Mouse (Mus musculus) MEL (cell line): ENCODE data around the gene Numa1. TPM values are rescaled to one million over a fixed set of nuclear protein-coding genes. Genes with fewer than 3 reads are reported as not detected.
"Not testable (repeated sequence)": the region's sequence is repeated elsewhere in the genome, so short reads cannot be mapped to it uniquely, and the experiment has no call there.

Experiments
- DNase-seq: peaks from one replicate; pipeline ENCODE4 v3.0.0; 2011; ENCODE audit warnings: low read depth, low spot score
- H3K27ac ChIP-seq: 2 replicates; pipeline ENCODE4 v1.5.1; 2012; ENCODE audit warnings: low read depth, mild to moderate bottlenecking, control low read depth, low read length, moderate library complexity; ENCODE audit not compliant: control insufficient read depth
- H3K27me3 ChIP-seq, 2 experiments: fragments of 150-350 bp in 1 of 2; sonication (generic) in 1 of 2; 2 replicates each; pipeline ENCODE4 v1.6.1; 2012; ENCODE audit warnings: low read length in 2 of 2, mild to moderate bottlenecking in 2 of 2, improper control_type of control experiment in 1 of 2, moderate library complexity in 1 of 2; ENCODE audit not compliant: insufficient read depth in 2 of 2, control insufficient read depth in 1 of 2
- H3K36me3 ChIP-seq, 2 experiments: 2 replicates each; pipeline ENCODE4 v1.6.1; 2012 to 2014; ENCODE audit warnings: low read length in 2 of 2, improper control_type of control experiment in 1 of 2, inconsistent platforms in 1 of 2, mild to moderate bottlenecking in 1 of 2; ENCODE audit not compliant: insufficient read depth in 2 of 2, control insufficient read depth in 1 of 2
- H3K4me1 ChIP-seq, 2 experiments: fragments of 150-350 bp in 1 of 2; sonication (generic) in 1 of 2; 2 replicates each; pipeline ENCODE4 v1.6.1; 2012; ENCODE audit warnings: low read length in 2 of 2, improper control_type of control experiment in 1 of 2, mild to moderate bottlenecking in 1 of 2; ENCODE audit not compliant: insufficient read depth in 2 of 2, control insufficient read depth in 1 of 2
- H3K4me3 ChIP-seq, 2 experiments: fragments of 150-350 bp in 1 of 2; sonication (generic) in 1 of 2; 2 replicates each; pipeline ENCODE4 v1.5.1; 2012; ENCODE audit warnings: low read depth in 2 of 2, low read length in 2 of 2, mild to moderate bottlenecking in 2 of 2, moderate library complexity in 2 of 2, control low read depth in 1 of 2, improper control_type of control experiment in 1 of 2; ENCODE audit not compliant: control insufficient read depth in 1 of 2, insufficient read depth in 1 of 2
- H3K79me2 ChIP-seq: 2 replicates; pipeline ENCODE4 v1.6.1; 2012; ENCODE audit warnings: mild to moderate bottlenecking, low read length, moderate library complexity; ENCODE audit not compliant: control insufficient read depth, poor library complexity, insufficient read depth
- H3K9ac ChIP-seq: 2 replicates; pipeline ENCODE4 v1.6.1; 2012; ENCODE audit warnings: low read depth, mild to moderate bottlenecking, control low read depth, low read length, moderate library complexity; ENCODE audit not compliant: control insufficient read depth, poor library complexity, severe bottlenecking
- H3K9me3 ChIP-seq: fragments of 150-350 bp; sonication (generic); replicated peaks from 2 replicates; pipeline ENCODE4 v1.6.1; 2012; ENCODE audit warnings: mild to moderate bottlenecking, low read length, improper control_type of control experiment, moderate library complexity; ENCODE audit not compliant: insufficient read depth
- EP300 ChIP-seq, 2 experiments: IDR thresholded peaks; 2 replicates each; pipeline ENCODE4 v1.6.1; 2011; ENCODE audit warnings: improper control_type of control experiment in 2 of 2, low read length in 2 of 2, low read depth in 1 of 2, mild to moderate bottlenecking in 1 of 2
- ETS1 ChIP-seq: IDR thresholded peaks from 2 replicates; pipeline ENCODE4 v1.6.1; 2012; ENCODE audit warnings: low read depth, mild to moderate bottlenecking, inconsistent platforms, low read length, improper control_type of control experiment, moderate library complexity
- GABPA ChIP-seq: IDR thresholded peaks from 2 replicates; pipeline ENCODE4 v1.6.1; 2012; ENCODE audit warnings: low read depth, mild to moderate bottlenecking, inconsistent platforms, low read length, improper control_type of control experiment, moderate library complexity
- GATA1 ChIP-seq: IDR thresholded peaks from 2 replicates; pipeline ENCODE4 v1.6.1; 2011; ENCODE audit warnings: low read depth, low read length, improper control_type of control experiment
- HCFC1 ChIP-seq: IDR thresholded peaks from 2 replicates; pipeline ENCODE4 v1.6.1; 2012; ENCODE audit warnings: low read depth, mild to moderate bottlenecking, inconsistent platforms, low read length, improper control_type of control experiment, moderate library complexity
- MAX ChIP-seq: IDR thresholded peaks from 2 replicates; pipeline ENCODE4 v1.6.1; 2011; ENCODE audit warnings: low read length, improper control_type of control experiment
- MAZ ChIP-seq: IDR thresholded peaks from 2 replicates; pipeline ENCODE4 v1.6.1; 2012; ENCODE audit warnings: low read depth, mild to moderate bottlenecking, inconsistent platforms, low read length, improper control_type of control experiment
- MXI1 ChIP-seq: IDR thresholded peaks from 2 replicates; pipeline ENCODE4 v1.6.1; 2011; ENCODE audit warnings: mild to moderate bottlenecking, low read depth, low read length, improper control_type of control experiment
- MYC ChIP-seq: IDR thresholded peaks from 2 replicates; pipeline ENCODE4 v1.6.1; 2011; ENCODE audit warnings: low read depth, mild to moderate bottlenecking, low read length, improper control_type of control experiment, moderate library complexity
- POLR2AphosphoS5 ChIP-seq: IDR thresholded peaks from 2 replicates; pipeline ENCODE4 v1.6.1; 2012; ENCODE audit warnings: low read depth, borderline replicate concordance, mild to moderate bottlenecking, inconsistent platforms, low read length, moderate library complexity, mixed read lengths
- RAD21 ChIP-seq: IDR thresholded peaks from 2 replicates; pipeline ENCODE4 v1.6.1; 2011; ENCODE audit warnings: mild to moderate bottlenecking, low read depth, low read length, improper control_type of control experiment
- SIN3A ChIP-seq: IDR thresholded peaks from 2 replicates; pipeline ENCODE4 v1.6.1; 2012; ENCODE audit warnings: low read length, improper control_type of control experiment, inconsistent platforms
- SMC3 ChIP-seq: IDR thresholded peaks from 2 replicates; pipeline ENCODE4 v1.6.1; 2011; ENCODE audit warnings: low read depth, low read length, improper control_type of control experiment
- TAL1 ChIP-seq: IDR thresholded peaks from 2 replicates; pipeline ENCODE4 v1.6.1; 2012; ENCODE audit warnings: mild to moderate bottlenecking, inconsistent platforms, low read length, moderate library complexity, mixed read lengths
- TBP ChIP-seq: IDR thresholded peaks from 2 replicates; pipeline ENCODE4 v1.8.0; 2011; ENCODE audit warnings: low read depth, low read length, improper control_type of control experiment
- ZKSCAN1 ChIP-seq: IDR thresholded peaks from 2 replicates; pipeline ENCODE4 v1.6.1; 2012; ENCODE audit warnings: low read depth, mild to moderate bottlenecking, inconsistent platforms, low read length, improper control_type of control experiment, moderate library complexity
- ZNF384 ChIP-seq: IDR thresholded peaks from 2 replicates; pipeline ENCODE4 v1.6.1; 2012; ENCODE audit warnings: low read depth, mild to moderate bottlenecking, inconsistent platforms, low read length, improper control_type of control experiment
- polyA plus RNA-seq, 2 experiments: library from polyadenylated mRNA; stranded (reverse) in 1 of 2; unstranded in 1 of 2; fragments of >175 nt in 1 of 2; fragments of >200 nt in 1 of 2; gene quantifications; 2 replicates each; pipeline versions ENCODE4 v1.2.1 to v1.2.4; 2012; ENCODE audit warnings: low replicate concordance in 2 of 2, low read depth in 1 of 2; ENCODE audit not compliant: insufficient read length in 2 of 2, insufficient read depth in 1 of 2, missing spikeins in 1 of 2
- total RNA-seq: library from RNA; depleted of rRNA; stranded (reverse); fragments of 300-350 nt; gene quantifications from 2 replicates; pipeline ENCODE4 v1.2.3, GENCODE M21; 2012

Gene Numa1
- total and polyA plus RNA-seq, 3 experiments: 48.7 to 91.2 (median 50.0) TPM

GRCm38 (mm10) chr7:101949008-101949407 is 15.1 kb downstream of the Numa1 start:
- Histone ChIP-seq H3K9ac (peak overlapping the region; percentile 8; the same call in 1 of the 2 replicates), H3K4me3 (peak overlapping the region; percentile 8 to 31; a peak in 2 of 4 replicates), H3K27ac (0 out of 2 replicates have a peak overlapping the region, but pooled peaks have one; percentile 19), H3K36me3 (peaks cover 0 to 13% of the 10 kb centered on the region in 2 experiments; a peak in 2 of 4 replicates), H3K79me2 (peaks cover 26% of the 10 kb centered on the region)
- not testable (repeated sequence) for H3K4me1 ChIP-seq, H3K9me3 ChIP-seq, H3K27me3 ChIP-seq
- DNase-seq: peak; percentile 85
- peak; percentile 74 for TF ChIP-seq GATA1
- TF ChIP-seq SIN3A: peak; percentile 88
- 0 out of 2 replicates have a peak, but pooled peaks have one; percentile 38 for TF ChIP-seq MXI1
- peak; percentile 92 for TF ChIP-seq ETS1
- 0 out of 2 replicates have a peak, but pooled peaks have one; percentile 20 for TF ChIP-seq TBP
- TF ChIP-seq EP300 (IDR thresholded peaks at IDR 0.05; ENCODE audit: low read depth in 1 of 2, low read length in 2 of 2): peak in 1 of 2 experiments; percentile 41; a peak in 1 of 4 replicates

DNA sequence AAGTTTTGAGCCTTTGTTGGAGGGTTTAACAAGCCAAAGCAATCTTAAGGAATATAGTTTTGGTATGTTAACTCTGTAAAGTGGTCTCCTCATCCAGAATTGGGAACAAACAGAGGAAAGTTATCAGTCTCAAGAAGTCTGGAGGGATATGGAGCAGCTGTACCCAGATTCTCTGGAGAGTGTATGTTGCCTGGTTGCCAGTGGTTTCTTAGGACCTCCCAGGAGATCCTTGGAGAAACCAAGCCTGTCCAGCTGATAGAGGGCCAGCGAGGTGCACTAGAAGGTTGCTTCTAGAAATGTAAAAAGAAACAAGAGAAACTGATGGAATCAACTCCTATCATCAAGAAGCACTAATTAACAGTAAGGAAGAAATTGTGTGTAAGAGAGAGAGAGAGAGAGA is 17.7 kb downstream of the Numa1 start:
- Histone ChIP-seq H3K9me3 (no peaks in the 10 kb centered on the region), H3K4me1 (peaks cover 19 to 20% of the 10 kb centered on the region in 2 experiments), H3K4me3 (no peak overlapping the region), H3K9ac (no peak overlapping the region), H3K36me3 (peaks cover 0 to 29% of the 10 kb centered on the region in 2 experiments; a peak in 2 of 4 replicates), H3K27me3 (no peaks in the 10 kb centered on the region), H3K79me2 (peaks cover 24% of the 10 kb centered on the region), H3K27ac (no peak overlapping the region)
- TF ChIP-seq ZKSCAN1: no peak
- no peak for TF ChIP-seq SMC3
- no peak for TF ChIP-seq SIN3A
- TF ChIP-seq RAD21: no peak
- no peak for TF ChIP-seq GABPA
- TF ChIP-seq ETS1: no peak
- no peak for TF ChIP-seq MAZ
- no peak for TF ChIP-seq TAL1
- TF ChIP-seq POLR2AphosphoS5: no peak
- TF ChIP-seq MAX: no peak
- no peak for TF ChIP-seq HCFC1
- TF ChIP-seq ZNF384: no peak
- DNase-seq: no peak

GRCm38 (mm10) chr7:101952098-101952497 is 18.2 kb downstream of the Numa1 start:
- H3K27ac ChIP-seq: no peak overlapping the region
- no peak overlapping the region for H3K9ac ChIP-seq
- no peaks in the 10 kb centered on the region for H3K9me3 ChIP-seq
- H3K4me1 ChIP-seq: peaks cover 23 to 24% of the 10 kb centered on the region in 2 experiments
- peak; percentile 37 for DNase-seq
- H3K36me3 ChIP-seq: peaks cover 0 to 32% of the 10 kb centered on the region in 2 experiments; a peak in 2 of 4 replicates
- H3K27me3 ChIP-seq: no peaks in the 10 kb centered on the region
- TF ChIP-seq MYC (no peak), HCFC1 (no peak), SMC3 (no peak), GABPA (no peak)
- H3K4me3 ChIP-seq: no peak overlapping the region
- peaks cover 26% of the 10 kb centered on the region for H3K79me2 ChIP-seq
